In the genomic region with DNA sequence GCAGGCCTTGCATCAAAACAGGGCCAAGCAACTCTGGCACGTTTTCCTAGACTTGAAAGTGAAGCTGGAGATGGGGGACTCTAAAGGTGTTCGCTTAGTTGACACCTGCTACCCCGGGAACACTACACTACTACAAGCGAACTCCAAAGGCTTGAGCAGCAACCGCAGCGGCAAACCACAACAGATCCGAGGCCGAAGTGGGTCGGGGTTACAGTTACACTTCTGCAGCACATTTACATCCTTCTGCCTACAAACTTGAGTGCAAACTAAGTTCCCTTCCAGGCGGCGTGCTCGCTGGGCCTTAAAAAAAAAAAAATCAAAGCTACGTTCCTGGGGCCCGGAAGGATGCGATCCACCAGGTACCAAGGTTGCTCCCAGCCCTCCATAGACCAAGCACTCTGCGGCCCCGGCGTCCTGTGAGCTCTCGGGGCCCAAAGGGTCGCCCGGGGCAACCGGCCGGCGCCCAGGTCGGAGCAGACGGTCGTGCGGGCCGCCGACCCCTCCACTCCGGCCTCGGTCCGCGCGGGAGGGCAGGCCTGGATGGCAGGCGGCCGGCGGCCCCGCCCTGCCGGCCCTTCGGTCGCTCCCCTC, we compare ENCODE assay signal across 8 mouse cellular contexts. TPM values are rescaled to one million over a fixed set of nuclear protein-coding genes. Genes with fewer than 3 reads are reported as not detected.
DNase-seq lines count a peak whose midpoint lies in the region; ATAC-seq and TF ChIP-seq lines count a peak whose summit lies in the region.

No protein-coding gene starts in this region.

- peaks cover 11% of the 10 kb centered on the region for H3K27me3 ChIP-seq in erythroblast, embryonic 14.5 days (ENCODE audit: control insufficient read depth)
- H3K27me3 ChIP-seq in cerebellum, adult 2 months (ENCODE audit: control insufficient read depth, insufficient read depth, low read length), result no peaks in the 10 kb centered on the region
- H3K27me3 ChIP-seq in heart, embryonic 12.5 days (replicated peaks), result no peaks in the 10 kb centered on the region
- H3K27me3 ChIP-seq in midbrain, postnatal 0 days (ENCODE audit: insufficient read depth, low read length), result no peaks in the 10 kb centered on the region

- peak; percentile 62 for DNase-seq in CD4-positive, CD25-positive, alpha-beta regulatory T cell, adult 2 months (ENCODE audit: low read depth, low spot score)
- peak in 1 of 2 experiments; percentile 29 for DNase-seq in cerebellum, adult 2 months
- DNase-seq in liver, result peak; percentile 13
- peak; percentile 28 for DNase-seq in midbrain, postnatal 0 days (ENCODE audit: low spot score)
- peak; percentile 78 for DNase-seq in thymus, postnatal 4 days

- H3K4me2 ChIP-seq in heart, embryonic 12.5 days, result peak overlapping the region; percentile 75
- H3K4me2 ChIP-seq in midbrain, postnatal 0 days (ENCODE audit: low read depth, low read length, poor library complexity, severe bottlenecking), result peak overlapping the region; percentile 78

- TF ChIP-seq CTCF in cerebellum, adult 2 months (IDR thresholded peaks at IDR 0.05; ENCODE audit: borderline replicate concordance, insufficient read depth, low read depth, low read length), result no peak
- TF ChIP-seq CTCF in midbrain, postnatal 0 days (IDR thresholded peaks at IDR 0.05), result no peak

- H3K4me1 ChIP-seq in erythroblast, embryonic 14.5 days (ENCODE audit: control insufficient read depth), result peaks cover 47% of the 10 kb centered on the region
- peaks cover 8% of the 10 kb centered on the region; the same call in 1 of the 2 replicates for H3K4me1 ChIP-seq in cerebellum, adult 2 months (ENCODE audit: control insufficient read depth, insufficient read depth, low read length)
- H3K4me1 ChIP-seq in heart, embryonic 12.5 days (replicated peaks), result peaks cover 50% of the 10 kb centered on the region
- H3K4me1 ChIP-seq in midbrain, postnatal 0 days (ENCODE audit: insufficient read depth, low read length), result peaks cover 10% of the 10 kb centered on the region; the same call in 1 of the 2 replicates

- WGBS in cerebellum, adult 2 months, result under 1% methylated on average over 42 of the region's 42 CpGs
- under 1% methylated on average over 42 of the region's 42 CpGs for WGBS in heart, embryonic 12.5 days
- under 1% methylated on average over 35 of the region's 42 CpGs for WGBS in midbrain, postnatal 0 days

- H3K27ac ChIP-seq in cerebellum, adult 2 months (ENCODE audit: insufficient read depth, low read length), result peak overlapping the region; percentile 39
- H3K27ac ChIP-seq in heart, embryonic 12.5 days (ENCODE audit: poor library complexity, severe bottlenecking), result peak overlapping the region; percentile 98
- H3K27ac ChIP-seq in midbrain, postnatal 0 days (ENCODE audit: low read depth, low read length), result peak overlapping the region; percentile 96

- peak overlapping the region; percentile 89 for H3K4me3 ChIP-seq in erythroblast, embryonic 14.5 days (replicated peaks)
- peak overlapping the region; percentile 61 for H3K4me3 ChIP-seq in cerebellum, adult 2 months (replicated peaks; ENCODE audit: insufficient read depth, low read depth, low read length)
- peak overlapping the region; percentile 80 for H3K4me3 ChIP-seq in heart, embryonic 12.5 days
- peak overlapping the region; percentile 87 for H3K4me3 ChIP-seq in midbrain, postnatal 0 days (ENCODE audit: low read depth, low read length)

- no peak for TF ChIP-seq POLR2A in cerebellum, adult 2 months (IDR thresholded peaks at IDR 0.05; ENCODE audit: borderline replicate concordance, insufficient read depth, low read length)

- H3K9me3 ChIP-seq in erythroblast, embryonic 14.5 days (ENCODE audit: control insufficient read depth, low read length), result no peaks in the 10 kb centered on the region
- H3K9me3 ChIP-seq in heart, embryonic 12.5 days (replicated peaks), result no peaks in the 10 kb centered on the region
- H3K9me3 ChIP-seq in midbrain, postnatal 0 days (ENCODE audit: low read length), result no peaks in the 10 kb centered on the region

- H3K36me3 ChIP-seq in erythroblast, embryonic 14.5 days (ENCODE audit: control insufficient read depth), result peaks cover 9% of the 10 kb centered on the region
- no peaks in the 10 kb centered on the region for H3K36me3 ChIP-seq in heart, embryonic 12.5 days
- H3K36me3 ChIP-seq in midbrain, postnatal 0 days (ENCODE audit: insufficient read depth, low read length), result 0 out of 2 replicates have a peak, but pooled peaks cover under 1% of the 10 kb centered on the region

- no peak for ATAC-seq in erythroblast, adult 5-6 weeks (replicated peaks; ENCODE audit: low FRiP score, poor library complexity, severe bottlenecking)
- ATAC-seq in heart, embryonic 12.5 days (ENCODE audit: insufficient number of reproducible peaks, low FRiP score), result no peak
- no peak; the same call in 1 of the 2 replicates for ATAC-seq in midbrain, postnatal 0 days (ENCODE audit: low FRiP score)

- peak overlapping the region; percentile 94 for H3K9ac ChIP-seq in heart, embryonic 12.5 days
- peak overlapping the region; percentile 99 for H3K9ac ChIP-seq in midbrain, postnatal 0 days (replicated peaks; ENCODE audit: low read length, poor library complexity, severe bottlenecking)

RNA-seq across cellular contexts. Expression of a gene that starts 1.5 kb away (rescaled TPM):
- polyA plus RNA-seq in erythroblast, embryonic 14.5 days (2012), result 1.8 and 3.5 TPM in 2 replicates
- 13.8 and 17.9 TPM in 2 replicates for total RNA-seq in erythroblast, adult 5-6 weeks (2015; ENCODE audit: low replicate concordance)
- 5.7 and 9.3 TPM in 2 replicates for total RNA-seq in erythroblast, adult 5-6 weeks (2017; ENCODE audit: low replicate concordance)
- polyA plus RNA-seq in cerebellum, adult 2 months (2012; rRNA removed), result 65.8 and 69.6 TPM in 2 replicates
- 32.1 and 35.5 TPM in 2 replicates for polyA plus RNA-seq in heart, embryonic 12.5 days (2016; fragmentation: Nextera tagmentation; extraction: Ambion mirVana)
- total RNA-seq in midbrain, postnatal 0 days (2014; rRNA removed), result 39.7 and 43.2 TPM in 2 replicates
- 27.3 and 29.1 TPM in 2 replicates for polyA plus RNA-seq in midbrain, postnatal 0 days (2015; fragmentation: Nextera tagmentation; extraction: Ambion mirVana)

Comparison
In these comparisons a context has a peak if more than half of its experiments do, and no peak if none do; other contexts are left out.
1. H3K27ac ChIP-seq: peak in every context shown above with its lines; median percentile 98 in heart, embryonic 12.5 days; 96 in midbrain, postnatal 0 days; 39 in cerebellum, adult 2 months.